Mouse (Mus musculus) intestine, embryonic 16.5 days (tissue): ENCODE data around the gene Hoxa7. TPM values are rescaled to one million over a fixed set of nuclear protein-coding genes. Genes with fewer than 3 reads are reported as not detected.
A peak's percentile ranks its signal among the peaks of the same experiment; 100 is the strongest.

Experiments
- ATAC-seq: fragments of 200-750 bp; cut with Nextera tagmentation; 2 replicates; pipeline ENCODE4 v1.8.0; 2017; ENCODE audit warnings: moderate TSS enrichment, moderate library complexity
- H3K27ac ChIP-seq: fragments of 300-500 bp; sonication (generic); 2 replicates; pipeline ENCODE4 v1.5.1; 2014; ENCODE audit warnings: mild to moderate bottlenecking, low read length
- H3K27me3 ChIP-seq: fragments of 300-500 bp; sonication (generic); replicated peaks from 2 replicates; pipeline ENCODE4 v1.6.1; 2014; ENCODE audit warnings: low read length, control low read depth, mixed read lengths; ENCODE audit not compliant: control insufficient read depth, insufficient read depth
- H3K36me3 ChIP-seq: fragments of 300-500 bp; sonication (generic); 2 replicates; pipeline ENCODE4 v1.6.1; 2014; ENCODE audit warnings: low read length, control low read depth; ENCODE audit not compliant: control insufficient read depth, insufficient read depth
- H3K4me1 ChIP-seq: fragments of 300-500 bp; sonication (generic); 2 replicates; pipeline ENCODE4 v1.6.1; 2014; ENCODE audit warnings: low read length, control low read depth, mixed read lengths; ENCODE audit not compliant: control insufficient read depth, insufficient read depth
- H3K4me2 ChIP-seq: fragments of 300-500 bp; sonication (generic); 2 replicates; pipeline ENCODE4 v1.6.1; 2014; ENCODE audit warnings: low read depth, low read length, control low read depth
- H3K4me3 ChIP-seq: fragments of 300-500 bp; sonication (generic); 2 replicates; pipeline ENCODE4 v1.5.1; 2014; ENCODE audit warnings: mild to moderate bottlenecking, low read length
- H3K9ac ChIP-seq: fragments of 300-500 bp; sonication (generic); 2 replicates; pipeline ENCODE4 v1.6.1; 2014; ENCODE audit warnings: low read depth, low read length
- H3K9me3 ChIP-seq: fragments of 300-500 bp; sonication (generic); 2 replicates; pipeline ENCODE4 v1.6.1; 2016; ENCODE audit warnings: low read length, control low read depth; ENCODE audit not compliant: control insufficient read depth
- WGBS: fragments of 180-500 bp; shearing (Covaris S2); extraction: QIAGEN DNeasy Blood & Tissue Kit; methylation state at CpG from one replicate; pipeline ENCODE4 v1.1.7; 2014; 5-methylcytosine and 5-hydroxymethylcytosine counted together
- polyA plus RNA-seq: library from polyadenylated mRNA; unstranded; fragments of >200 nt; fragmentation: Nextera tagmentation; extraction: Ambion mirVana; gene quantifications from 2 replicates; pipeline ENCODE4 v1.2.1, GENCODE M21; 2015

Hoxa7 gene
- polyA plus RNA-seq, 1 experiment from 2014 or later, result 8.2 TPM

DNA sequence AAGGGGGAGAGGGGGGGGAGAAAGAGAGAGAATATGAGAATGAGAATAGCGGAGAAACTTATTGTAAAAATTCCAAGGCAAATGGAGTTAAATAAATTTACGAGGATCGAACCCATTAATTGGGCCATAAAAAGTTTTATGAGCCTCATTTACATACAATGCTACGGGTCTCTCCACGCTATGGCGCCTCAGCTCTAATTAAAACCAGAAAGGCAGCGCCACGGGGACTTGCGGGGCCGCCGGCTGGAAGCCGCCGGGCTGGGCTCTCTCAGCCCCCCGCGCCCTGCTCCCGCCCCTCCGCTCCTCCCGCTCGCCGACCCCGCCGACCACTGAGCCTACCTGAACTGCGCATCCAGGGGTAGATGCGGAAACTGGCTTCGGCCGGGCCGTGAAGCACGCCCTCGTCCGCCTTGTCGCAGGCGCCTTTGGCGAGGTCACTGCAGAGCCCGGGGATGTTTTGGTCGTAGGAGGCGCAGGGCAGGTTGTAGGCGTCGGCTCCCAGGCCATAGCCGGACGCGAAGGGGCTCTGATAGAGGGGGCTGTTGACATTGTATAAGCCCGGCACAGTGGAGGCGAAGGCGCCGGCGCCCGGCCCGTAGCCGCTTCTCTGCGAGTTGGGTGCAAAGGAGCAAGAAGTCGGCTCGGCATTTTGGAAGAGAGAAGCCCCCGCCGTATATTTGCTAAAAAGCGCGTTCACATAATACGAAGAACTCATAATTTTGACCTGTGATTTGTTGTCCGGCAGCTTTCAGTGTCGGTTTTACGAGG is 4.8 kb downstream of the Hoxa7 start:
- Histone ChIP-seq H3K27me3 (peaks cover 81% of the 10 kb centered on the region), H3K9me3 (no peaks in the 10 kb centered on the region), H3K4me3 (peak overlapping the region; percentile 55), H3K36me3 (no peaks in the 10 kb centered on the region), H3K9ac (peak overlapping the region; percentile 68), H3K27ac (peak overlapping the region; percentile 30; the same call in 1 of the 2 replicates), H3K4me1 (peaks cover 28% of the 10 kb centered on the region), H3K4me2 (peak overlapping the region; percentile 75)
- ATAC-seq, result no peak
- WGBS, result 1% methylated on average over 60 of the region's 60 CpGs

DNA sequence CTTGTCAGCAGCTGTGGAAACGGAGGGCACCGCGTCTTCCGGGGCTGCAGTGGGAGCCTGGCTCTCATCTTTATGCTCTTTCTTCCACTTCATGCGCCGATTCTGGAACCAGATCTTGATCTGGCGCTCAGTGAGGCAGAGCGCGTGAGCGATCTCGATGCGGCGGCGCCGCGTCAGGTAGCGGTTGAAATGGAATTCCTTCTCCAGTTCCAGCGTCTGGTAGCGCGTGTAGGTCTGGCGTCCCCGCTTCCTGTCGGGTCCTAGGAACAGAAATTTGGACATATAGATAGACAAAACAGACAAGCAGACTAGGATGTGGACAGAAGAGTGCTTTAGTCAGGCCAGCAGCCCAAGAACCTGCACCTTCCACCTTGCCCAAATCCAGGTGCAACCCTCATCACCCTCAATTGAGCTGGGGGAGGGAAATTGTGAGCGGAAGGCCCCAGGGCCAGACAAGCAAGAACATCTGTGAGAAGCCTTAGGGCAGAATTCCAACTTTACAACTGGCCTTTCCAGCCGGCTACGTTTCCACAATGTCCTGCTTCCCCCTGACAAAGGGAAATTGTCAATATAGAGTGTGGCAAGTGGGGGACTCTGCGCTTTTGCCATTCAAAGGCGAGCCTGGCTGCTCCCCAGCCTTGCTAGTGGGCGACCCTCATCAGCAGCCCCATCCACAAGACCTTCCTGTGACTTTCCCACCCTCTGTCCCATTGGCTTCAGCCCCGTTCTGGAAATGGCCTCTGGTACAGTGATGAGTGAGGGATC is 5.7 kb downstream of the Hoxa7 start:
- H3K9ac ChIP-seq, result peak overlapping the region; percentile 32
- 7% methylated on average over 30 of the region's 30 CpGs for WGBS

GRCm38 (mm10) chr6:52215070-52215469 is 6.6 kb downstream of the Hoxa7 start:
- H3K4me1 ChIP-seq, result peaks cover 22% of the 10 kb centered on the region
- no peak overlapping the region for H3K4me2 ChIP-seq
- WGBS, result 45% methylated on average over 3 of the region's 3 CpGs
- no peaks in the 10 kb centered on the region for H3K9me3 ChIP-seq
- no peak overlapping the region for H3K4me3 ChIP-seq
- H3K27ac ChIP-seq, result no peak overlapping the region
- no peaks in the 10 kb centered on the region for H3K36me3 ChIP-seq
- H3K27me3 ChIP-seq, result peaks cover 80% of the 10 kb centered on the region
- ATAC-seq, result no peak
- no peak overlapping the region for H3K9ac ChIP-seq

More for the DNA sequence above, 5.7 kb downstream of the Hoxa7 start:
- Histone ChIP-seq H3K4me2 (peak overlapping the region; percentile 75), H3K4me1 (peaks cover 22% of the 10 kb centered on the region), H3K4me3 (peak overlapping the region; percentile 55), H3K36me3 (no peaks in the 10 kb centered on the region), H3K9me3 (no peaks in the 10 kb centered on the region), H3K27ac (no peak overlapping the region), H3K27me3 (peaks cover 83% of the 10 kb centered on the region)
- no peak for ATAC-seq

GRCm38 (mm10) chr6:52214271-52214670 is 7.4 kb downstream of the Hoxa7 start:
- no peak overlapping the region for H3K27ac ChIP-seq
- ATAC-seq, result no peak
- H3K4me3 ChIP-seq, result no peak overlapping the region
- H3K36me3 ChIP-seq, result no peaks in the 10 kb centered on the region
- H3K9ac ChIP-seq, result no peak overlapping the region
- H3K27me3 ChIP-seq, result peaks cover 80% of the 10 kb centered on the region
- H3K9me3 ChIP-seq, result no peaks in the 10 kb centered on the region
- peaks cover 22% of the 10 kb centered on the region for H3K4me1 ChIP-seq
- no peak overlapping the region for H3K4me2 ChIP-seq
- WGBS, result 37% methylated on average over 5 of the region's 5 CpGs

GRCm38 (mm10) chr6:52213119-52213986 is 8.3 kb downstream of the Hoxa7 start, which contains the start of the genes Hoxa3 and Gm28308:
TSS of gene Hoxa3 (minus strand) at chr6:52213336.
TSS of gene Gm28308 (minus strand) at chr6:52213339.
- Histone ChIP-seq H3K4me3 (peak within 1 kb of the TSS; percentile 59), H3K4me2 (peak within 1 kb of the TSS; percentile 57), H3K4me1 (peaks cover 24% of the 10 kb centered on the region), H3K27ac (peak within 1 kb of the TSS; percentile 85), H3K27me3 (peaks cover 75% of the 10 kb centered on the region), H3K9ac (peak within 1 kb of the TSS; percentile 72), H3K36me3 (no peaks in the 10 kb centered on the region), H3K9me3 (no peaks in the 10 kb centered on the region)
- WGBS, result 8% methylated on average over 38 of the region's 38 CpGs
- peak; percentile 41 for ATAC-seq

DNA sequence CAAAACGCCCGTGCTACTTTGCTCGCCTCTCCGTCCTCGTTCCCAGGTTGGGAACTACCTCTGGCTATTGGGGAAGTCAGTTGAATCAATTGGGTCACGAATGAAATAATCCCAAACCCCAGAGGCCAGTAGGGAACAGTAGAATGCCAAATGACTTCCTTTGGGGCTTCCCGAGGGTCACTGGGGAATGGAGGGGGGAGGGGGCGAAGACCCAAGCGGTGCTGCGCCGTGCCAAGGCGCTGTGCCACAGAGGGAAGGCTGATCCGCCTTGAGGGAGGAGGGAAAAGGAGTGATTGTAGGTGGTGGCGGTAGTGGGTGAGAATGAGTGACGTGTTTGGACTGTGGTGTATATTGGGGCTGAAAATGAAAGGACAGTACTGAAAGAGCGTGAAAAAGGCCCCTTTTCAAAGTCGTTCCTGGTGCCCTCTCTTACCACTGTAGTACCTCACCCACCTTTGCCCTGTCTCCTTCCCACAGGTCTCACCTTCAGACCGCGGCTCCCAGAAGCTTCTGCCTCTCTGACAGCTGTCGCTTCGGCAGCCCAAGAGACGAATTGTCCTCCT is 9.0 kb downstream of the Hoxa7 start:
- H3K27me3 ChIP-seq, result peaks cover 69% of the 10 kb centered on the region
- no peak for ATAC-seq
- 3% methylated on average over 22 of the region's 22 CpGs for WGBS

DNA sequence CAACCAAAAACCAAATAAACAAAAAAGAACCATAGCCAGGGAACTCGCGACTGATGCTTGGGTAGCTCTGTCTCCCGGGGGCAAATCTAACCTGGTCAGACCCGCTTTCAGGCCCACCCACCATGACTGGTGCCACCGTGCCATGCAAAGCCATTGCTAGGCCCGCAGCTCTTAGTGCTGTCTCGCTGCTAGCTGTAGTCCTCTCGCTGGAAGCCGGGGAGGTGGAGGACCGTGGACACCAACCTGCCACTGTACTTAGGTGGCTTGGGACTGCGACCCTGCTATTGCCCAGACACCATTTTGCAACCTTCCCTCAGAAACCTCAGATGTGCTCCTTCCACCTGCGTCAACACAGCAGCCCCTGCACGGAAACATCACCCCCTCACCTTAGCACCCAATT is 9.7 kb downstream of the Hoxa7 start:
- H3K27me3 ChIP-seq, result peaks cover 67% of the 10 kb centered on the region

More for the DNA sequence above, 9.0 kb downstream of the Hoxa7 start:
- Histone ChIP-seq H3K4me2 (peak overlapping the region; percentile 57), H3K9ac (peak overlapping the region; percentile 72), H3K4me3 (peak overlapping the region; percentile 59), H3K9me3 (no peaks in the 10 kb centered on the region), H3K36me3 (no peaks in the 10 kb centered on the region), H3K27ac (peak overlapping the region; percentile 85), H3K4me1 (peaks cover 28% of the 10 kb centered on the region)

DNA sequence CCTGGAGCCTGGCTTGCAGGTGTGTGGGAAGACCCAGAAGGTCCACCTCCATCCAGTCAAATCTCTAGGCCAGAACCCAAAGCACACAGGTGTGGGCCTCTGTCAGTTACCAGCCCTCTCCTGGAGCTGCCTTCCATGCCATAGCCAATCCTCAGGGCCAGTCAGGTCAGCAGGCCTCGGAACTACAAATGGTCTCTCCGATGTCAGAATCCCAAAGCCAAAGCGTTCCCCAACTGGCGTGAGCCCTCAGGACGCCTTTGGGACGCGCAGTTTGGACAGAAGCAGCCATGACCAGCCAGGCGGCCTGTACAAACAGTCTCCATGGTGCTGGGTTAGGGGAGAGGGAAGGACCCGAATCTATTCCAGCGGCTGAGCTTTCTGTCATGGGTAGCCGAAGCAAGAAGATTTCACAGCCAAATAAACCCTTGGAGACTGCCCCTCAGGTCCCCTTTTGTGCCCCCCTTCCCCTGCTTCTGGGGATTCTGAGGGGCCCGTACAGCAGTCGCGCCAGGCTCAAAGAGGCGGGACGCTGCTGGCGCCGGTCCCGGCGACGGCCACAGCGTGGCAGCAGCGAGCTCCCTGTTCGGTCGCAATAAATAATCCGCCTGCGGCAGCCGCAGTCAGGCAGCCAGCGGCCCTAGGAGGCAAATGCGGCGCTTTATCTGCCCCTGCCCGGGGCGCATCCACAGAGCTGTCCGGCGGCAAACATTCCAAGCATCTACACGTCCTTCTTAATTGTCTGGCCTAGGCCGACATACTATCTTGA is 10.3 kb downstream of the Hoxa7 start:
- Histone ChIP-seq H3K9me3 (no peaks in the 10 kb centered on the region), H3K27me3 (peaks cover 61% of the 10 kb centered on the region), H3K4me2 (peak overlapping the region; percentile 57), H3K27ac (peak overlapping the region; percentile 50; the same call in 1 of the 2 replicates), H3K4me3 (peak overlapping the region; percentile 59), H3K9ac (peak overlapping the region; percentile 72), H3K36me3 (no peaks in the 10 kb centered on the region), H3K4me1 (peaks cover 23% of the 10 kb centered on the region)
- WGBS, result 3% methylated on average over 37 of the region's 37 CpGs
- ATAC-seq, result peak; percentile 57

More for the DNA sequence above, 9.7 kb downstream of the Hoxa7 start:
- ATAC-seq, result no peak
- H3K4me1 ChIP-seq, result peaks cover 24% of the 10 kb centered on the region
- H3K36me3 ChIP-seq, result no peaks in the 10 kb centered on the region
- peak overlapping the region; percentile 72 for H3K9ac ChIP-seq
- H3K27ac ChIP-seq, result peak overlapping the region; percentile 50; the same call in 1 of the 2 replicates
- H3K4me2 ChIP-seq, result peak overlapping the region; percentile 57
- H3K4me3 ChIP-seq, result peak overlapping the region; percentile 59
- no peaks in the 10 kb centered on the region for H3K9me3 ChIP-seq
- 6% methylated on average over 13 of the region's 13 CpGs for WGBS
